In genomic region chr14:34442531-34442930, GRCm38 (mm10) we compare ENCODE assay signal across 16 mouse cellular contexts.
DNase-seq lines count a peak whose midpoint lies in the region; ATAC-seq lines count a peak whose summit lies in the region.
"Had no signal": no experiment of that assay in that cellular context is flagged by ENCODE, and none has a peak within 500 bp of the region (broad histone marks: within the 10 kb centered on the region; RNA-seq: fewer than 3 reads in every experiment).

No protein-coding gene starts in this region.

- no peak overlapping the region for H3K4me2 ChIP-seq in forebrain, embryonic 13.5 days
- no peak overlapping the region for H3K4me2 ChIP-seq in forebrain, embryonic 16.5 days (ENCODE audit: low read length)
- no peak overlapping the region for H3K4me2 ChIP-seq in hindbrain, embryonic 12.5 days (replicated peaks)
- no peak overlapping the region for H3K4me2 ChIP-seq in midbrain, embryonic 14.5 days (ENCODE audit: low read length)
- H3K4me2 ChIP-seq: limb, embryonic 15.5 days; lung, embryonic 15.5 days had no signal

- no peak overlapping the region for H3K9ac ChIP-seq in forebrain, embryonic 13.5 days
- H3K9ac ChIP-seq in forebrain, embryonic 16.5 days (replicated peaks; ENCODE audit: low read depth, low read length) = no peak overlapping the region
- H3K9ac ChIP-seq in hindbrain, embryonic 12.5 days = no peak overlapping the region
- no peak overlapping the region for H3K9ac ChIP-seq in midbrain, embryonic 14.5 days (replicated peaks; ENCODE audit: low read length)
- H3K9ac ChIP-seq: limb, embryonic 15.5 days; lung, embryonic 15.5 days had no signal

- peaks cover 43% of the 10 kb centered on the region for H3K36me3 ChIP-seq in forebrain, embryonic 13.5 days (ENCODE audit: poor library complexity, severe bottlenecking)
- H3K36me3 ChIP-seq in forebrain, embryonic 16.5 days (ENCODE audit: control insufficient read depth, insufficient read depth) = peaks cover 5% of the 10 kb centered on the region
- peaks cover 30% of the 10 kb centered on the region for H3K36me3 ChIP-seq in hindbrain, embryonic 12.5 days
- peaks cover 81% of the 10 kb centered on the region for H3K36me3 ChIP-seq in hindbrain, embryonic 10.5 days
- peaks cover 36% of the 10 kb centered on the region for H3K36me3 ChIP-seq in midbrain, embryonic 14.5 days (ENCODE audit: control insufficient read depth, insufficient read depth, low read length)
- peaks cover 90% of the 10 kb centered on the region for H3K36me3 ChIP-seq in midbrain, embryonic 10.5 days

- H3K4me1 ChIP-seq in forebrain, embryonic 13.5 days = peaks cover 3% of the 10 kb centered on the region; the same call in 1 of the 2 replicates
- no peaks in the 10 kb centered on the region for H3K4me1 ChIP-seq in forebrain, embryonic 16.5 days (replicated peaks; ENCODE audit: control insufficient read depth, insufficient read depth, low read length)
- peaks cover 3% of the 10 kb centered on the region for H3K4me1 ChIP-seq in hindbrain, embryonic 12.5 days
- H3K4me1 ChIP-seq in hindbrain, embryonic 10.5 days (replicated peaks) = peaks cover 4% of the 10 kb centered on the region; the same call in 1 of the 2 replicates
- H3K4me1 ChIP-seq in midbrain, embryonic 14.5 days (ENCODE audit: control insufficient read depth, insufficient read depth, low read length) = no peaks in the 10 kb centered on the region
- no peaks in the 10 kb centered on the region for H3K4me1 ChIP-seq in midbrain, embryonic 10.5 days
- H3K4me1 ChIP-seq: lung, embryonic 15.5 days; megakaryocyte, embryonic 14.5 days had no signal

- no peak for ATAC-seq in forebrain, embryonic 13.5 days
- no peak for ATAC-seq in forebrain, embryonic 16.5 days
- ATAC-seq in hindbrain, embryonic 12.5 days (ENCODE audit: low FRiP score) = peak; percentile 38; the same call in 1 of the 2 replicates
- ATAC-seq in midbrain, embryonic 14.5 days (ENCODE audit: low FRiP score, low TSS enrichment) = no peak

- WGBS in forebrain, embryonic 13.5 days = 72% methylated on average over 4 of the region's 4 CpGs
- WGBS in forebrain, embryonic 16.5 days = 67% methylated on average over 4 of the region's 4 CpGs
- WGBS in hindbrain, embryonic 12.5 days = 45% methylated on average over 4 of the region's 4 CpGs
- 63% methylated on average over 4 of the region's 4 CpGs for WGBS in hindbrain, embryonic 10.5 days
- 43% methylated on average over 4 of the region's 4 CpGs for WGBS in midbrain, embryonic 14.5 days
- 75% methylated on average over 4 of the region's 4 CpGs for WGBS in midbrain, embryonic 10.5 days

- no peaks in the 10 kb centered on the region for H3K9me3 ChIP-seq in forebrain, embryonic 13.5 days (replicated peaks)
- no peaks in the 10 kb centered on the region for H3K9me3 ChIP-seq in forebrain, embryonic 16.5 days (ENCODE audit: control insufficient read depth, low read length)
- no peaks in the 10 kb centered on the region for H3K9me3 ChIP-seq in hindbrain, embryonic 12.5 days (replicated peaks)
- H3K9me3 ChIP-seq in hindbrain, embryonic 10.5 days = no peaks in the 10 kb centered on the region
- no peaks in the 10 kb centered on the region for H3K9me3 ChIP-seq in midbrain, embryonic 14.5 days (ENCODE audit: control insufficient read depth, low read length)
- no peaks in the 10 kb centered on the region for H3K9me3 ChIP-seq in midbrain, embryonic 10.5 days (replicated peaks)
- H3K9me3 ChIP-seq: limb, embryonic 15.5 days; lung, embryonic 15.5 days; megakaryocyte, embryonic 14.5 days had no signal

- no peaks in the 10 kb centered on the region for H3K27me3 ChIP-seq in forebrain, embryonic 13.5 days
- H3K27me3 ChIP-seq in forebrain, embryonic 16.5 days (replicated peaks; ENCODE audit: control insufficient read depth, insufficient read depth, low read length) = no peaks in the 10 kb centered on the region
- H3K27me3 ChIP-seq in hindbrain, embryonic 12.5 days = no peaks in the 10 kb centered on the region
- no peaks in the 10 kb centered on the region for H3K27me3 ChIP-seq in hindbrain, embryonic 10.5 days (ENCODE audit: insufficient read depth, poor library complexity, severe bottlenecking)
- H3K27me3 ChIP-seq in midbrain, embryonic 14.5 days (ENCODE audit: control insufficient read depth, insufficient read depth, low read length) = no peaks in the 10 kb centered on the region
- H3K27me3 ChIP-seq in midbrain, embryonic 10.5 days (ENCODE audit: low read depth, poor library complexity, severe bottlenecking) = no peaks in the 10 kb centered on the region
- H3K27me3 ChIP-seq: limb, embryonic 15.5 days; lung, embryonic 15.5 days had no signal

- DNase-seq in hindbrain, embryonic 10.5 days (ENCODE audit: low spot score) = no peak
- DNase-seq in midbrain, embryonic 14.5 days = peak; percentile 43
- DNase-seq in midbrain, embryonic 10.5 days (ENCODE audit: low spot score) = no peak
- peak; percentile 6 for DNase-seq in telencephalon, adult 2 months (ENCODE audit: low read depth, low spot score)
- DNase-seq in lung, adult 18-20 months = no peak
- DNase-seq: cerebellum, adult 11-12 months; heart, adult 18-20 months; kidney, postnatal 10 days; layer of hippocampus, postnatal 36 days; right cerebral cortex, adult 18-20 months had no signal

- H3K27ac ChIP-seq in forebrain, embryonic 13.5 days = peak overlapping the region; percentile 44
- no peak overlapping the region for H3K27ac ChIP-seq in forebrain, embryonic 16.5 days (ENCODE audit: low read length)
- H3K27ac ChIP-seq in hindbrain, embryonic 12.5 days = no peak overlapping the region
- H3K27ac ChIP-seq in hindbrain, embryonic 10.5 days = no peak overlapping the region
- H3K27ac ChIP-seq in midbrain, embryonic 14.5 days (replicated peaks; ENCODE audit: low read depth, low read length) = 0 out of 2 replicates have a peak overlapping the region, but pooled peaks have one; percentile 9
- H3K27ac ChIP-seq in midbrain, embryonic 10.5 days (replicated peaks) = no peak overlapping the region
- H3K27ac ChIP-seq: limb, embryonic 15.5 days; lung, embryonic 15.5 days had no signal

- no peak overlapping the region for H3K4me3 ChIP-seq in forebrain, embryonic 13.5 days
- H3K4me3 ChIP-seq in forebrain, embryonic 16.5 days (replicated peaks; ENCODE audit: low read length) = no peak overlapping the region
- no peak overlapping the region for H3K4me3 ChIP-seq in hindbrain, embryonic 12.5 days
- H3K4me3 ChIP-seq in hindbrain, embryonic 10.5 days = no peak overlapping the region
- no peak overlapping the region for H3K4me3 ChIP-seq in midbrain, embryonic 14.5 days (replicated peaks; ENCODE audit: low read depth, low read length)
- H3K4me3 ChIP-seq in midbrain, embryonic 10.5 days = no peak overlapping the region
- H3K4me3 ChIP-seq: limb, embryonic 15.5 days; lung, embryonic 15.5 days; megakaryocyte, embryonic 14.5 days had no signal

Comparison
In these comparisons a context has a peak if more than half of its experiments do, and no peak if none do; other contexts are left out.
1. H3K27ac ChIP-seq: peak in forebrain, embryonic 13.5 days (single experiment) and midbrain, embryonic 14.5 days (single experiment); none in forebrain, embryonic 16.5 days (single experiment), hindbrain, embryonic 12.5 days (single experiment), hindbrain, embryonic 10.5 days (single experiment) and midbrain, embryonic 10.5 days (single experiment).
2. DNase-seq: peak in midbrain, embryonic 14.5 days (single experiment) and telencephalon, adult 2 months (single experiment); none in hindbrain, embryonic 10.5 days (single experiment), midbrain, embryonic 10.5 days (single experiment) and lung, adult 18-20 months (0 of 2).